Mouse (Mus musculus) cerebellum, postnatal 25 days (tissue): ENCODE measurements at regions not wholly inside any gene's neighbourhood (a gene's known extent, or its start where the extent isn't known, plus 50 kb on each side); places are given as distances from the start of the nearest gene placed in this dataset.

Source experiments
- DNase-seq, 2 experiments: peaks; one replicate each; pipeline ENCODE4 v3.0.0; 2021; ENCODE audit warnings: mixed read lengths in 2 of 2

- DNase-seq, result no peak
These were observed 61.0 kb upstream of the Ptpn3 start for GRCm38 (mm10) chr4:57362652-57363051.

DNA sequence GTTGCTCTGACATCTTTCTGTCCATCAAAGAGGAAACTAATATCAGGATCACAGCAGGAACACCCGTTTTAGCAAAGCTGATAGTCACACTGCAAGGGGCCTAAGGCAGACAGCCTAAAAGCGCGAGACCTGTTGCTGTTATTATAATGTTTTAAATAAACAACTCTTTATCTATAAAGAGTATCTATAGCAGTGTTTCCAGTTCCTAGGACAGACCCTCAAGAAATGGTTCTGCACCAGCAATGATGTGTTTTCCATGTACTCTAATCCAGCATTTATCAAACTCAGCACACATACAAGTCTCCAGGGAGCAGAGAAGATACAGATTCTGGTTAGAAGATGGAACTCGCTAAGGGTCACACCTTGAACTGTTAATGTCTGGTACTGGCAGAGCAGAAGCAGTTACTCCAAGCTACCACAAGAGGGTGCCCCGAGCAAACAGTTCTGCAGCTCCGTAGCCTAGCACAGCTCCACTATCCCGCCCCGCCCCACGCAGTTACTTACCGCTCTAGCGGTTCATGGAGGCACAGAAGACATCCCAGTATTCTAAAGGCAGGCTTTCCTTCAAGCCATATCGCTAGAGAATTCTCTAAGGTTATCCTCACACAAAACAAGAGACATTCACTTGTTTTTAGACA lies 64.2 kb upstream of the Palm2 start:
- peak; percentile 82 to 92 for DNase-seq

GRCm38 (mm10) chr4:57377872-57378271 lies 56.2 kb upstream of the Palm2 start:
- DNase-seq, result no peak

DNA sequence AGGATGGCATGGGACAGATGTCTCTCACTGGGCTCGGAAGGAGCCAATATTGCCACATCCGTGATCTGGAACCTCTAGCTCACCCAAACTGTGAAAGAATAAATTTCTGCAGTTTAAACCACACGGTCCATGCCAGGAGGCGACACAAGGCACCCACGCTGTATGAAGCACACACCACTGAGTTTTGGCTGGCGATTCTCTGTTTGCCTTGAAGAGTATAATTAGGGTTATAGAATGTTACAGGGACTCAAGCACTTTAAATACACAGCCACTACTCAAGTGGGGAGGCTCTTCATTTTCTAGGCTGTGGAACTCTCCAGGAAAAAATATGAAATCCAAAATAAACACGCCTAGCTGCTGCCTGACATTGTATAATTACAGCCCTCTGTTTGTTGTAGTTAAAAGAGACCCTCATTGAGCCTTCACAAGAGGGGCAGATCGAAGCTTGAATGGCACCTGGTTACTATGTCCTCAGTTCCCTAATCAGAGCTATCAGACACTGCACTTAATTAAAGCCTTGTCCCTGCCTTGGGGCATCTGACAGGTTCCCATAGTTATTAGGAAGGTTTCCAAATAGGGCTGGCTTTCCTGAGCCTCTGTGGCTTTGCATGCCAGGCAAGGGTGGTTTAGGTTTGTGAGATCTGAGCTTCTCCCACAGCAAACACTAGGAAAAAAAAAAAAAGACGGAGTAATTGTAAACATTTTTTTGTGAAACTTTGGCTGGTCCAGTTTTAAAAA lies 53.8 kb upstream of the Palm2 start:
- peak in 1 of 2 experiments; percentile 18 for DNase-seq

- DNase-seq, result no peak
These were observed 52.7 kb upstream of the Palm2 start for GRCm38 (mm10) chr4:57381306-57381705.
